Mouse (Mus musculus) C3H10T1/2 (cell line): ENCODE measurements around the gene Vmn2r35. TPM values are rescaled to one million over a fixed set of nuclear protein-coding genes. Genes with fewer than 3 reads are reported as not detected.

Source experiments
- polyA plus RNA-seq, 2 experiments: library from polyadenylated mRNA; unstranded; fragments of >200 nt; fragmentation: generic; extraction: Trizol; gene quantifications; one replicate each; pipeline ENCODE4 v1.2.1; 2012; ENCODE audit warnings: missing spikeins in 2 of 2

Vmn2r35 gene
- not detected for polyA plus RNA-seq

GRCm38 (mm10) chr7:7819767-7820166, at the start of gene Vmn2r35:
Vmn2r35 (minus strand) TSS chr7:7819867.

Other genes with a start within 250 kb of the Vmn2r35 start
- gene Vmn2r34, start 130.4 kb downstream of the Vmn2r35 start, polyA plus RNA-seq = not detected
- gene Vmn2r36, start 82.6 kb upstream of the Vmn2r35 start, polyA plus RNA-seq = not detected